Mouse (Mus musculus) heart, postnatal 0 days (tissue): Measurements from ENCODE around the gene Itgb2. TPM values are rescaled to one million over a fixed set of nuclear protein-coding genes. Genes with fewer than 3 reads are reported as not detected.

Source experiments
- ATAC-seq: fragments of 200-750 bp; cut with Nextera tagmentation; 2 replicates; pipeline ENCODE4 v1.8.0; 2017; ENCODE audit warnings: low read depth, moderate number of reproducible peaks, moderate library complexity; ENCODE audit not compliant: insufficient read depth
- DNase-seq: peaks from one replicate; pipeline ENCODE4 v3.0.0-alpha.2; 2016; ENCODE audit warnings: low spot score
- H3K27ac ChIP-seq: fragments of 300-500 bp; sonication (generic); 2 replicates; pipeline ENCODE4 v1.5.1; 2014; ENCODE audit warnings: low read depth, mild to moderate bottlenecking
- H3K27me3 ChIP-seq: fragments of 300-500 bp; sonication (generic); 2 replicates; pipeline ENCODE4 v1.6.1; 2014; ENCODE audit warnings: low read length, mixed read lengths; ENCODE audit not compliant: control insufficient read depth, insufficient read depth
- H3K36me3 ChIP-seq: fragments of 300-500 bp; sonication (generic); replicated peaks from 2 replicates; pipeline ENCODE4 v1.6.1; 2014; ENCODE audit warnings: low read length, mixed read lengths; ENCODE audit not compliant: control insufficient read depth, insufficient read depth
- H3K4me1 ChIP-seq: fragments of 300-500 bp; sonication (generic); 2 replicates; pipeline ENCODE4 v1.6.1; 2014; ENCODE audit warnings: antibody characterized with exemption; ENCODE audit not compliant: control insufficient read depth, insufficient read depth
- H3K4me2 ChIP-seq: fragments of 300-500 bp; sonication (generic); 2 replicates; pipeline ENCODE4 v1.6.1; 2014; ENCODE audit warnings: low read depth, mild to moderate bottlenecking, low read length, moderate library complexity
- H3K4me3 ChIP-seq: fragments of 300-500 bp; sonication (generic); 2 replicates; pipeline ENCODE4 v1.5.1; 2014; ENCODE audit warnings: low read depth, low read length
- H3K9ac ChIP-seq: fragments of 300-500 bp; sonication (generic); replicated peaks from 2 replicates; pipeline ENCODE4 v1.6.1; 2014; ENCODE audit warnings: low read depth, low read length, mixed read lengths
- H3K9me3 ChIP-seq: fragments of 300-500 bp; sonication (generic); replicated peaks from 2 replicates; pipeline ENCODE4 v1.6.1; 2016; ENCODE audit warnings: low read length; ENCODE audit not compliant: control insufficient read depth
- CTCF ChIP-seq: IDR thresholded peaks from 2 replicates; pipeline ENCODE4 v1.5.1; 2016; ENCODE audit warnings: antibody characterized with exemption, control low read depth, low read depth
- EP300 ChIP-seq: IDR thresholded peaks from 2 replicates; pipeline ENCODE4 v1.6.1; 2016; ENCODE audit warnings: antibody characterized with exemption, low read depth
- whole genome bisulfite sequencing: fragments of 180-500 bp; shearing (Covaris S2); extraction: QIAGEN DNeasy Blood & Tissue Kit; methylation state at CpG from one replicate; pipeline ENCODE4 v1.1.7; 2014; 5-methylcytosine and 5-hydroxymethylcytosine counted together
- polyA plus RNA-seq: library from polyadenylated mRNA; unstranded; fragments of >200 nt; fragmentation: Nextera tagmentation; extraction: Ambion mirVana; gene quantifications from 2 replicates; pipeline ENCODE4 v1.2.1, GENCODE M21; 2015
- total RNA-seq: library from RNA; depleted of rRNA; stranded (reverse); fragments of >200 nt; gene quantifications from 2 replicates; pipeline ENCODE4 v1.2.3, GENCODE M21; 2014; ENCODE audit warnings: low replicate concordance

Itgb2 gene
- total and polyA plus RNA-seq, 2 experiments from 2014 or later, result 0.69 to 1.5 TPM

DNA sequence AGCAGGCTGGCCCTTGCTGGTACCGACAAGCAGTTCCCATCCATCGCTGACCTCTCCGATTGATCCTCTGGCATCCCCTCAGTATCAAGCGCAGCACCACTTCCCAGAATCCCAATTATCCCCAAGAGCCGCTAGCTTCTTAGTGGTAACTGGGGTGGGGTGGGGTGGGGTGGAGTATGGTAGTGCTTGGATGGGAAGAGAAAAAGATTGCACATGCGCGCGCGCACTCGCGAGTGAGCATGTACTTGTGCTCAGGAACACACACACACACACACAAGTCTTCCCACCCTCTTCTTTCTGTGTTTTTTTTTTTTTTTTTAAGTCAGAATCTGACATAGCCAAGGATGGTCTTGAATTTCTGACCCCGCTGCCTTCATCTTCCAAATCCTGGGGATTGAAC lies 7.3 kb upstream of the Itgb2 start:
- Histone ChIP-seq H3K4me3 (0 out of 2 replicates have a peak overlapping the region, but pooled peaks have one; percentile 16), H3K27ac (no peak overlapping the region), H3K9me3 (no peaks in the 10 kb centered on the region), H3K4me1 (no peaks in the 10 kb centered on the region; the same call in 1 of the 2 replicates), H3K36me3 (no peaks in the 10 kb centered on the region), H3K27me3 (0 out of 2 replicates have a peak, but pooled peaks cover 8% of the 10 kb centered on the region), H3K9ac (no peak overlapping the region), H3K4me2 (peak overlapping the region; percentile 53)
- TF ChIP-seq EP300 (no peak), CTCF (no peak)
- no peak for DNase-seq
- 69% methylated on average over 12 of the region's 12 CpGs for WGBS
- no peak for ATAC-seq

DNA sequence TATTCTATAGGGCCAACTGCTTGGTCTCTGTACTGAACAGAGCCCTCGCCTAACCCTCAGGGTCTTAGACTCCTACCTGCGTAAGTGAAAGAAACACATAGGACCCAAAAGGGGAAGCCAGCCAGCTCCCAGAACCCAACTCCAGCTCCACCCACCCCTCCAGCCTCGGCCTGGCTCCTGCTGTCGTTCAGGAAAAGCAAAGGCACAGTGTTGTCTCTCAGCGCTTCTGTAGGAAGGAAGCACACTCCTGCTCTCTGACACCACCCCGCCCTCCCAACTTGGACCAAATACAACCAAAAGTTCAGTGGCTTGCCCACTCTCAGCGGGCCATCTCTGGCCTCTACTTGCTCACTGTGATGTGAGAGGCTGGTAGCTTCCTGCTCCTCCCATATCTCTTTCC lies 6.7 kb upstream of the Itgb2 start:
- H3K4me2 ChIP-seq, result no peak overlapping the region
- no peaks in the 10 kb centered on the region for H3K36me3 ChIP-seq
- DNase-seq (no peak), ATAC-seq (no peak)
- no peaks in the 10 kb centered on the region for H3K9me3 ChIP-seq
- WGBS, result 57% methylated on average over 7 of the region's 7 CpGs
- H3K9ac ChIP-seq, result no peak overlapping the region
- H3K27ac ChIP-seq, result 0 out of 2 replicates have a peak overlapping the region, but pooled peaks have one; percentile 20
- no peaks in the 10 kb centered on the region; the same call in 1 of the 2 replicates for H3K4me1 ChIP-seq
- no peak overlapping the region for H3K4me3 ChIP-seq
- 0 out of 2 replicates have a peak, but pooled peaks cover 8% of the 10 kb centered on the region for H3K27me3 ChIP-seq
- no peak for TF ChIP-seq EP300
- TF ChIP-seq CTCF, result no peak

DNA sequence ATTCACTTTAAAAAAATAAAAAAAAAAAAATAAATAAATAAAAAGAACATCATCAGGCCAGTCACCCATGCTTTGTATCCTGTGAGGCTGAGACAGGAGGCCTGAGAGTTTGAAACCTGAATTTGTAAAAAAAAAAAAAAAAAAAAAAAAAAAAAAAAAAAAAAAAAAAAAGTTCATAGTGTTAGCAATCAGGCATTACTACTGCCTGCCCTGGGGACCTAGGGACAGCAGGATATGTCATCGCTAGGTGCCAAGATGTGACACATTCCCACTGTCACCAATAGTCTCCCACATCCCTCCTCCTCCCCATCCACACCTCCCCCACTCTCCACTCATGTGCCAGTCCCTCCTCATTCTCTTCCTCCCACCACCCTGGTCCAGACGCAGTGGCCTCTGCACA lies 3.6 kb upstream of the Itgb2 start:
- Histone ChIP-seq H3K36me3 (no peaks in the 10 kb centered on the region), H3K4me3 (no peak overlapping the region), H3K9me3 (no peaks in the 10 kb centered on the region), H3K9ac (no peak overlapping the region), H3K4me1 (no peaks in the 10 kb centered on the region; the same call in 1 of the 2 replicates), H3K27ac (no peak overlapping the region), H3K27me3 (0 out of 2 replicates have a peak, but pooled peaks cover 8% of the 10 kb centered on the region), H3K4me2 (no peak overlapping the region)
- DNase-seq (no peak), ATAC-seq (no peak)
- TF ChIP-seq CTCF, result no peak
- TF ChIP-seq EP300, result no peak
- WGBS, result 54% methylated on average over 2 of the region's 2 CpGs

DNA sequence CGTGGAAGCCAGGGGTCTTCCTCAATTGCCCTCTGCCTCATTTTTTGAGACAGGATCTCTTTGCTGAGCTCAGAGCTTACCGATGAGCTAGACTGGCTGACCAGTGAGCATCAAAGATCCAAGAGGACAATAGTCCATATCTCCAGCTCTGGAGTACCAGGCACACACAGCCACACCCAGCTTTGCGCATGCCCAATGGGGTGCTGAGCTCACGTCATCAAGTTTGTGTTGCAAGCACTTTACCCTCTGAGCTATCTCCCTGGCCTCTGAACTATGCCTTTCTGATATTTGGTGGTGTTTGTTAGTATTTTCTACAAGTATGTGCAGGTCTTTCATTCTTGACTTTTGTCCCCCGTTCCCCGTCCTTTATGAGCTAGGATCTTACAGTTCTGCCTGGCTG lies 1.4 kb upstream of the Itgb2 start:
- TF ChIP-seq EP300 (no peak), CTCF (no peak)
- ATAC-seq (no peak), DNase-seq (no peak)
- 73% methylated on average over 6 of the region's 6 CpGs for WGBS
- H3K4me3 ChIP-seq, result no peak overlapping the region
- no peaks in the 10 kb centered on the region for H3K36me3 ChIP-seq
- H3K9ac ChIP-seq, result no peak overlapping the region
- H3K4me1 ChIP-seq, result no peaks in the 10 kb centered on the region
- H3K27ac ChIP-seq, result no peak overlapping the region
- H3K4me2 ChIP-seq, result no peak overlapping the region
- no peaks in the 10 kb centered on the region for H3K27me3 ChIP-seq
- H3K9me3 ChIP-seq, result no peaks in the 10 kb centered on the region

DNA sequence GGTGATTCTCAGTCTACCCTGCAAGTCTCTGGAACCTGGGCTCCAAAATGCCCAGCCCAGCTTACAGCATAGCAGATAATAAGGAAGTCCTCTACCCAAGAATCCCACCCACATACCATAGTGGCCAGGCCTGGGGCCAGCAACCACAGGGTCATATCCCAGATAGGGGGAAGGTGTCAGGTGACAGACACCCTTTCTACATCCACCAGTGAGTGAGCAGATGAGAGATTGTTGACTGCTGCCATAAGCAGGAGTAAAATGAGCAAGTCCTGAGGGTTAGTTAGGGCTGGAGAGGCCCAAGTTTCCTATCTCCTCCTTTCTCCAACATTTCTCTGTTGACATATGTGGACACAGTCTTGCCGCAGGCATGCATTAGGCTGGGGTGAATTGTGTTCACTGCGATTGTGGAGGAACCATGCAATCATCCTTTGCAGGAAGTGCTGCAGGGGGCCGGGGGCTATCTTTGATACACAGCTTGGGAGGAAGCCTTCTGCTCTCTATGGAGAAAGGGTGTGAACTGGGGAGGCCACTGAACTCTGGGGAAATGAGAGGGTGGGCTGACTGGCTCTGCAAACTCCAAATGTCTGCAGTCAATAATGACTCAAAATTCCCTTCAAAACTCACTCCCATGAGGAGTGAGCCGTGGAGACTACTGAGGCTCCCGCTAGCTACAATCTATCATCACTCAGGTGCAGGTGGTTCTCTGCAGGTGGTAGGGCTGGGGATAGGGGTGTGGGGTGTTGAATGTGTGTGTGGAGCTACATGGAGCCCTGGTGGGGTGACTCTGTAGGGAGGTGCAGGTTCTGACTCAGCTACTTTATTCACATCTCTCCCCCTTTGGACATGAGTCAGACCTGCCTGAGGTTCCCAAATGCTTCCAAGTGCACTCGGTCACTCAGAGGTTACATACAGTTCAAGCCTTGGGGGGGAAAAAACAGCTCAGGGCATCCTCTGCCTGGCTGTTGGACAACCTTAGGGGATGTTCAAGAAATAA lies 1.3 kb downstream of the Itgb2 start:
- H3K4me1 ChIP-seq, result no peaks in the 10 kb centered on the region
- no peak overlapping the region for H3K9ac ChIP-seq
- 0 out of 2 replicates have a peak, but pooled peaks have one; percentile 30 for ATAC-seq
- H3K4me3 ChIP-seq, result no peak overlapping the region; the same call in 1 of the 2 replicates
- DNase-seq, result peak; percentile 7
- H3K9me3 ChIP-seq, result no peaks in the 10 kb centered on the region
- TF ChIP-seq EP300, result no peak
- TF ChIP-seq CTCF, result no peak
- peak overlapping the region; percentile 18; the same call in 1 of the 2 replicates for H3K4me2 ChIP-seq
- no peaks in the 10 kb centered on the region for H3K36me3 ChIP-seq
- no peaks in the 10 kb centered on the region for H3K27me3 ChIP-seq
- 46% methylated on average over 6 of the region's 6 CpGs for WGBS
- no peak overlapping the region for H3K27ac ChIP-seq
